Mouse (Mus musculus) bone marrow macrophage, adult 2 months (primary cell): ENCODE measurements around the gene Rad9b. TPM values are rescaled to one million over a fixed set of nuclear protein-coding genes. Genes with fewer than 3 reads are reported as not detected.

ENCODE experiments used
- H3K27ac ChIP-seq: 2 replicates; pipeline ENCODE4 v1.5.1; 2012; ENCODE audit warnings: low read depth, low read length; ENCODE audit not compliant: insufficient read depth
- H3K4me1 ChIP-seq: 2 replicates; pipeline ENCODE4 v1.6.1; 2012; ENCODE audit warnings: low read length; ENCODE audit not compliant: control insufficient read depth, insufficient read depth
- H3K4me3 ChIP-seq: 2 replicates; pipeline ENCODE4 v1.5.1; 2012; ENCODE audit warnings: mild to moderate bottlenecking, low read length, moderate library complexity; ENCODE audit not compliant: insufficient read depth
- CTCF ChIP-seq: IDR thresholded peaks from 2 replicates; pipeline ENCODE4 v1.5.1; 2012; ENCODE audit warnings: low read depth, mild to moderate bottlenecking, low read length, moderate library complexity
- POLR2A ChIP-seq: IDR thresholded peaks from 2 replicates; pipeline ENCODE4 v1.6.1; 2012; ENCODE audit warnings: mild to moderate bottlenecking, low read depth, low read length, borderline replicate concordance
- polyA plus RNA-seq: library from polyadenylated mRNA; stranded (reverse); fragments of >200 nt; gene quantifications from 2 replicates; pipeline ENCODE4 v1.2.4, GENCODE M21; 2012; ENCODE audit not compliant: missing spikeins, insufficient read depth, insufficient read length

The Rad9b gene
- polyA plus RNA-seq, 1 experiment = 2.6 TPM

- peak within 1 kb of the TSS; percentile 79 for H3K4me3 ChIP-seq
- peaks cover 3% of the 10 kb centered on the region; the same call in 1 of the 2 replicates for H3K4me1 ChIP-seq
- peak within 1 kb of the TSS; percentile 52 for H3K27ac ChIP-seq
- TF ChIP-seq POLR2A (0 out of 2 replicates have a peak, but pooled peaks have one; percentile 77), CTCF (no peak)
These were observed 18.2 kb upstream of the Rad9b start, which contains the start of gene Fam216a for GRCm38 (mm10) chr5:122372192-122372769. Fam216a (minus strand) TSS chr5:122372364.

DNA sequence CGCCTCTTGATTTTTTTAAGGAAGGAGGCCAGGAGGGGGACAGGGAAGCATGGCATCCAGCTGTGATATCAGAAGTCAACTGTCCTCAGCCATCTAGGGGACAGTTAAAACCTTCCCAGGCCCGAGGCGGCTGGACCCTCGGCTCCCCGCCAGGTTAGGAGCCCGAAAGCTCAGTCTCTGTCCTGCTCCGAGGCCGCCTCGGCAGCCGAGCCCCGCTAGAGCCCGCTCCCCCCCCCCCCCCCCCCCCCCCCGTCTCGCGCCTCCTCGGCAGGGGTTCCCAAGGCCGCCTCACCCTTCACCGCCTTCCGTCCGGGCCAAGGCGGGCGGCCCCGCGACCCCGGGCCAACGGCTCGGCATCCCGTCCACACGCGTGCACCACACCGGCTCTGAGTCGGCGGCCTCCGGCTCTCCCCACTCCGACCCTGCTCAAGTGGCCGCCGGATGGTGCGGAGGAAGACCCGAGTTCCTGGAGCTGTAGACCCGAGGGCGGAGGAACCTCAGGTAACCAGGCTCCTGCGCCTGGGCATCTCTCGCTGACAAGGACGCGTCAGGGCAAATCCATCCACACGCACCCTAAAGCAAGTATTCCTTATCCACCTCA lies 17.7 kb upstream of the Rad9b start, which contains the start of gene Gpn3:
Gpn3 (plus strand) TSS at position 286 of the 601 bp plus-strand sequence.
- peak within 1 kb of the TSS; percentile 79 for H3K4me3 ChIP-seq
- H3K27ac ChIP-seq = peak within 1 kb of the TSS; percentile 52
- TF ChIP-seq POLR2A (no peak), CTCF (no peak)
- peaks cover 6% of the 10 kb centered on the region; the same call in 1 of the 2 replicates for H3K4me1 ChIP-seq

- Histone ChIP-seq H3K27ac (peak overlapping the region; percentile 66), H3K4me1 (peaks cover 10% of the 10 kb centered on the region), H3K4me3 (peak overlapping the region; percentile 68)
- TF ChIP-seq CTCF = no peak
- no peak for TF ChIP-seq POLR2A
These were observed 547 bp upstream of the Rad9b start for GRCm38 (mm10) chr5:122354492-122355067.

DNA sequence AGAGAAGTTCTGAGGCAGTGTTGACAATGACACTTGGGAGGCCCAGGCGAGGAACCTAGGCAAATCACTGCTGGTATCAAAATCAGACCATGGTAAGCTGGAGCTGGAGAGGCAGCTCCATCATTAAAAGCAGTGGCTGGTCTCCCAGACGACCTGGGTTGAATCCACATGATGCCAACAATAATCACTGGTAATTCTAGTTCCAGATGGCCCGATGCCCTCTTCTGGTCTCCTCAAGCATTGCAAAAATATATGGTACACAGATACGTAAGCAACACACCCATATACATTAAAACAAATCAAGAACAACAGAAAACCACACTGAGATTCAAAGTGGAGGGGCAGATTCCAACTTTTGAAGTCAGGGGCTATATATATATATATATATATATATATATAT lies 8.3 kb downstream of the Rad9b start:
- TF ChIP-seq POLR2A (no peak), CTCF (no peak)
- H3K4me1 ChIP-seq = peaks cover 16% of the 10 kb centered on the region

DNA sequence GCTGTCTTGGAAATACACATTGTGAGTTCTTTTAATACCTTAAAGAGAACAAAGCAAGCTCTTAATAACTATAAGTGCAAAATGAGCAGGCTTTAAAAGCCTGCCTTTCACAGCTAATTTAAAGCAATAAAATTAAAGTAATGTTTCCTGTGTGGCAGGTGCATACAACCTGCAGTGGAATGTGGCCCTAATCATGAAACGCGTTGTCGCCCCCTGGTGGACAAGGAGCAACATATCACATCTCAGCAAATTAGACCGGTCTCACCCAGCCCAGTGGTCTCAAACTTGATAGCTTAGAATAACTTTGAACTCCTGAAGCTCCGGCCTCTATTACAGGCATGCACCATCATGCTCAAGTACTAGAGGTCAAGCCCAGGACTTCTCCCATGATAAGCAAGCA lies 9.8 kb downstream of the Rad9b start:
- peak; percentile 86 for TF ChIP-seq CTCF
- no peak for TF ChIP-seq POLR2A
- H3K4me3 ChIP-seq = no peak overlapping the region
- H3K4me1 ChIP-seq = peaks cover 16% of the 10 kb centered on the region
- H3K27ac ChIP-seq = peak overlapping the region; percentile 29

More for the DNA sequence above, 8.3 kb downstream of the Rad9b start:
- Histone ChIP-seq H3K27ac (no peak overlapping the region), H3K4me3 (no peak overlapping the region)

GRCm38 (mm10) chr5:122343768-122344167 lies 10.3 kb downstream of the Rad9b start:
- H3K27ac ChIP-seq = peak overlapping the region; percentile 29
- TF ChIP-seq CTCF (no peak), POLR2A (no peak)
- no peak overlapping the region for H3K4me3 ChIP-seq
- peaks cover 16% of the 10 kb centered on the region for H3K4me1 ChIP-seq

GRCm38 (mm10) chr5:122342874-122343273 lies 11.2 kb downstream of the Rad9b start:
- H3K4me1 ChIP-seq = peaks cover 16% of the 10 kb centered on the region
- no peak overlapping the region for H3K4me3 ChIP-seq
- TF ChIP-seq POLR2A (no peak), CTCF (no peak)
- no peak overlapping the region for H3K27ac ChIP-seq

DNA sequence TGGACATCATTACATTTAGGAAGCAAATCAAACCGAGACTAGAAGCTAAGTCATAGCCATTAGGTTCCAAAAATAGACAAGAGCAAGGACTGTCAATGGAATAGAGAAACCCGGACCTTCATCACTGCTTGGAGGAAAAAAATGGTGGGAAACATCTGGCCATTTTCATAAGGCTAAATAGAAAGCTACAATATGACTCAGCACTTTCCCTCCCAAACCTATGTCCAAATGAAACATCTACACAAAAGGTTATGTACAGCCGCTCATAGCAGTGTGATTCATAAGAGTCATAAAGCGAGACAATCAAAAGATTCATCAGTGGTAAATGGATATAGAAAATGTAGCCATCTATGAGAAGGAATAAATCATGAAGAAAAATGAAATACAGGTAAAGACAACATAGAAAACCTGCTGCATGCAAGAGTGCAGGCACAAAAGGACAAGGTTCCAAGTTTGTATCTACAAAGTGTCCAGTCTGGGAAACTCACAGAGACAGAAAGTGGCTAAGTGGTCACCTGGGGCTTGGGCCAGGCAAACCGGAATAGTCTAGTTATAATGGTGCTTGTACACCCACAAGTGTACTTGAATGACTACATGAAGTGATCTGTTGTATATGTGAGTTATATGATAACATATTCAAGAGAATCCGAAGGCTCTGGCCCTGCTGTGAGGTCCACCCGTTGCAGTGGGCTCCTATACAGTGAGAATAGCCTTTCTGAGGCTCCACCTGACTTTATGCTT lies 17.3 kb downstream of the Rad9b start:
- Histone ChIP-seq H3K27ac (no peak overlapping the region), H3K4me3 (no peak overlapping the region), H3K4me1 (no peaks in the 10 kb centered on the region)
- no peak for TF ChIP-seq POLR2A
- TF ChIP-seq CTCF = no peak

- Histone ChIP-seq H3K4me1 (no peaks in the 10 kb centered on the region), H3K4me3 (no peak overlapping the region), H3K27ac (no peak overlapping the region)
- no peak for TF ChIP-seq CTCF
- TF ChIP-seq POLR2A = no peak
These were observed 19.4 kb downstream of the Rad9b start for GRCm38 (mm10) chr5:122334682-122335081.
